Mouse (Mus musculus) megakaryocyte, embryonic 14.5 days (primary cell): ENCODE measurements around the gene Tec.

Experiments used
- FLI1 ChIP-seq: IDR thresholded peaks from 2 replicates; pipeline ENCODE4 v1.6.1; 2012; ENCODE audit warnings: low read length, inconsistent platforms, mixed read lengths
- GATA1 ChIP-seq: IDR thresholded peaks from 3 replicates; pipeline ENCODE4 v1.6.1; 2012; ENCODE audit warnings: mixed read lengths, low read length, inconsistent platforms, borderline replicate concordance

DNA sequence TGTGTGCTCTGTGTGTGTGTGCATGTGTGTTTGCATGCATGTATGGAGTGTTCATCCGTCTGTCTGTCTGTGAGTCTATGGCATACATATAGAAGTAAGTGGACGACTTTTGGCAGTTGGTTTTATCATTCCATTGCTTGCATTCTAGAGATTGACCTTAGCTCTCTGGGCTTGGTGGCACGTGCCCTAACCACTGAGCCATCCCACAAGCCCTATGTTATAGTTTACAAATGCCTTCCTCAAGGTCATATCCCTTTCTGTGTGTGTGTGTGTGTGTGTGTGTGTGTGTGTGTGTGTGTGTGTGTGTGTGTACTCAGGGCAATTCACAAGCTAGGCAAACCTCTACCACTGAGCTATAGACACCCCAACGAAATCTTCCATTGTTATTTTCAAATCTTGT lies 33.6 kb upstream of the Tec start:
- TF ChIP-seq GATA1 (no peak), FLI1 (no peak)
